Mouse (Mus musculus) B cell, adult 2 months (primary cell): ENCODE data around the gene Med12l.

Source experiments
- DNase-seq, 2 experiments: peaks; one replicate each; pipeline ENCODE4 v3.0.0; 2022

The Med12l gene

DNA sequence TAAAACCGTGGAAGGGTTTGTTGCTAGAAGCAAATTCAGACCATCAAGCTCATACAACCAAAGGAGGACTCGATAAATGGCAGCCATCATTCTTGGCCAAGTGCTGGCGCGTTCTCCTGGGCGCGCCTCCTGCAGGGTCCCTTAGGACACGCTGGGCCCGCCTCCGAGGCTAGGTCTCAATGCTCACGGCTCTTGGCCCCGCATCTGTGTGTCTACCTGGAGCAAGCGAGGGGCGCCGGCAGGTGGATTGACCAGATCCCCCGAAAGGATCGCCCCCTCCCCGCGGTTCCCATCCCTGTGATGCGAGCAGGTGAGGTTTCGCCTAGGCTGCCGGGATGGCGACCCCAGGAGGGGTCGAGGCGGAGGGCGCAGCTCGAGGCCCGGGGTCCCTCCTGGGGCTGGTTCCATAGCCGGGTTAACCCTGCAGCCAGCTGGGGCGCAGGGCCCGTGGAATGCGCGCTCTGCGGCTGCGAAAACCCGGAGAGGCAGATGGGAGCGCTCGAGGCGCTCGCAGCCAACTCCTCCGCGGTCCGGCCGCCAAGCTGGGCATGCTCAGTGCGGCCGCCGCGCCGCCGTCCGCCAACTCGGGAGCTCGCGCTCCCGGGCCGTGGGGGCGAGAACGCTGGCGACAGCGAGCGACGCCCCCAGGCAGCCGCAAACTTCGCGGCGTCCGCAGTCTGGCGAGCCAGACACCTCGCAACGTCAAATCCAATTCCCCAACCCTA is at the start of gene Med12l:
Med12l (plus strand) TSS at position 555 of the 725 bp plus-strand sequence.
- peak in 1 of 2 experiments; percentile 26 for DNase-seq

DNA sequence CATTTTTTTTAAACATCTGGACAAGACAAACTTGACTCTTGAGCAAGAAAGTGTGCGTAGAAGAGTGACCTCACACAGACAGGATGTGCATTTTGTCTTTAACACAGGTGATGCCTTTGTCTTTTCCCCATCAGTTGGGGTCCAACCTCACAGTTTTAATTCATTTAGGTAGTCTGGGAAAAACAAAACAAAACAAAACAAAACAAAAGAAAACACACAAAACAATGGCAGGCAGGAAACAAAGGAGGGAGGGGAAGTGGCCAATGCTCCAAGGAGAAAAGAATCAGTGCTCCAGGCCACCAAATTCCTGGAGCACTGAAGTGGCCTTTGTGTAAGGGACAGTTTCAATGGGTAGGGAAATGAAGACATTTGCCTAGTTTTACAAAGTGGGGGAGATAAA is 44.5 kb upstream of the Med12l start:
- DNase-seq, result no peak

DNA sequence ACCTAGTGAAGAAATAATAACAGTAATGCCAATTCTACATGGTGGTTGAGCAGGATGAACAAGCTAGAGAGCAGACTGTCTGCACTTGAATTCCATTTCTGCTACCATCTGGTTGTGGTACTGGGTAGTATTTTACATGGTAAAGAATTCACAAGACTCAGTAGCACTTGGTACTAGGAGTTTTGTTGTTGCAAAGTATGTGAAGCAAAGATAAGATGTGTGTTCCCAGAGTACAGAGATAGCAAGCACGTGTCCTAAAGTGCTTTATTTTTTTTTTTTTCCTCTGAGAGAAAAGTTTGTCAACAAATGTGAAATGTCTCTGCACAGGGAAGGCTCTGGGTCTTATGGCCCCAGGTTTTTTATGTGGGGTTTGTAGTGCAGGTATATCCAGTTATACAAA is 28.2 kb upstream of the Med12l start:
- DNase-seq, result no peak

DNA sequence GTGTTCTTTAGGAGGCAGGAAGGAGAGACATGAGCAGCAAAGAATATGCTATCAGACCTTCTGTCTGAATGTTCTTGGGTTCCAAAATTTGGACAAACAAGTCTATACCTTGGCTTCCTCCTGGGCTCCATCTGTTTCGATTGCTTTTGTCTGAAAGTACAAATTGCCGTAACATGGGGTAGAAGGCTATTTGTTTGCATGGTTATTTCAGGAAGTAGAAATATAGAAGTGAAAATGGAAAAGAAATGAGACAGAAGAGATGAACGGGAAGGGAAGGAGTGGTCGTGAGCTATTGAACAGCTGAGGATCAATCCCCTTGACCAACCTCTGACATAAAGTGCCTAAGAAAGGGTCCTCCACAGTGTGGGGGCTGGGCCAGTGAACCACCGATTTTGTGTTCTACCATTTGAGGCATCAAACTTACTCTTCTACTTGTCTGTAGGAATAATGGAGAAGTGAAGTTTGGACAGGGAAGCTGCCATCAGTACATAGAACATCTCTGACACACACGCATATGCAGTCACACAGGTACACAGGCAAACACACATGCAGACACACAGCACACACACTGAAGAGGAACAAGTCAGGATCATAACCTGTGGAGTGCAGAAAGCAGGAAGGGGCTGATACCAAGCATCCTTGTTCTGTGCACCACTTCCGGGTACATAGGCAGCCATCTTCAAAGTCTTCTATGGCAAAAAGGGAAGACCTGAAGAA is 27.6 kb upstream of the Med12l start:
- DNase-seq, result peak in 1 of 2 experiments; percentile 12

DNA sequence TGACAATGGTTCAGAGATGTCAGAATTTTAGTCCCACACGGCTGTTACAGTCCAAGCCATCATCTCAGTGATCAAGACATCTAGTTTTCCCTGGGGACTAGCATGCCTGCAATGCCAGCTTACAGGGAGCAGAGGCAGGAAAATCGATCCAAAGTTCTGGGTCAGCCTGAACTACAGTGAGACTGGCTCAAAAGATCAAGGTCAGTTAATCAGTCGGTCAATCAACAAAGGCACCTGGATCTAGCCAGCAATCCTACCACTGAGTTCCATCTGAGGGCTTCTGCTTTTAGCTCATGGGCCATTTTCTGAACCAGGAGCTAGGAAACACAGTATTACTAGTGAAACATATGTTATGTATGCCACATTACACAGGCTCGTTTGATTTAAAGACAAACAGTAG is 25.0 kb upstream of the Med12l start:
- no peak for DNase-seq

DNA sequence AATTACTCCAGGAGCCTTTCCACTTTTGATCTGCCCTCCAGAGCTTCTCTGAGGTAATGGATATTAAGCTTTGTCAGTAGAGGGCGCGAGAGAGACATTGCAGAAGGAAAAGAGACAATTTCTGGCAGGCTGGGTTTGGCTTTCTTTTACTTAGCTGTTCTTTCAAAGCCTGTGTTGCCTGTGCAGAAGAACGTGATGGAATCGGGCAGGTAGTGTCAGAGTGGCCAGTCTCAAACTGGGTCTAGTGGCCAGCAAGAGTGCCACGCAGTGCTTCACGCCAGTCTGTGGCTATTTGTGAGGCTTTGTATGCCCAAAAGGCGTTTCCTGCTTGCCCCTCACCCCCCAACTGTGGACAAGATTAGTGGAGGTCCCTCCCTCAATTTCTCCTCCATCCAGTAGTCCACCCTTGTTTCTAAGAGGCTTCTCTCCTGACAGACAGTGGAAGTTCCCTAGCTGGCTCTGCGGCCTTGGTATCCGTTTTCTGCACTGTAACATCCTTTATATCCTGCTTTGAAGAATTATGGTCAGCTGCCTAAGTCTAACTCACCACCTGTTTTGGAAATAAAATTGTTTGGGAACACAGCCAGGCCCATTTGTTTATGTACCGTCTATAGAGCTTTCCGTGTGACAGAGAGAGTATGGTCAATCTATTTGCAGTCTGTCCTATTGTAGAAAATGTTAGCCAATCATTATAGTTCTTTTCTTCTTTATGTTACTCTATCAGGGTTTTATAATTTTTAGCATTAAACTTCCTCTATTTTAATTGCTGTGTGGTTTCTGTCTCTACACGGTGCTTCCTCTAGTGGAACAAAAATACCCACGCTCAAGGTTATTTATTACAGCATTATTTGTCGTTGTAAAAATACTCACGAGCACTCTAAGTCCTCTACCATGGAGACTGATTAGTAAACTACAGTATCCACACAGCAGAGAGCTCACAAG is 22.5 kb upstream of the Med12l start:
- peak; percentile 68 to 70 for DNase-seq

DNA sequence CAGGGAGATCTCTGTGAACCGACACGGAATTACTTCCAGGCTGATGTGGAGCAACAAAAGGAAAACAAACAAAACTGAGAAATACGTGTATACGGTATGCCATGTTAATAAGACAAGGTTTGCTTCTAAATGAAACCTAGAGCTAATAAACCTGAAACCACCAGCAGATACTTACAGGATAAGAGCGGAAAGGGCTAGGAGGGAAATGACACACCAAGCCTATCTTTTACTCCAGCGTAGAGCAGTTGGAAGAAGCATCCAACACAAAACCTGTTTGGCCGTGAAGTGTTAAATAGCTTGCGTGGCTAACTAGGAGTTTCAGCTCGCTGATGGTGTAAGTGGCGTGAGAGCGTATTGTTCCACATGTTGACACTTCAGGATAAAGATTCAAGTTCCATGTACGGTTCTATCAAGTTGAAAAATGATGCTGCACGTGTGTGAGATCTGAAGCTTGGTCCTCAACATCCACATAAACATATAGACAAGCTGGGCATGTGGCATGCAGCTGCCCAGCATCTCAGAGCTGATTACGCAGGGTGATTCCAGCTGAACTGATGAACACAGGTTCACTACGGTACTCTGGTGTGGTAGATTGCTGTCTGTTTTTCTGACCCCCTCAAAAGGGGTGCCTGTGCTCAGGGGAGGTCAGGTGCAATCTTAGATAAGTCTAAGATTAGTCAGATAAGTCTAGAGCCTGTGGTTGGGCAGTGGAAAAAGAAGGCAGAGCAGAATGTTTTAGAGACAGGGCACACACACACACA is 21.6 kb upstream of the Med12l start:
- DNase-seq, result no peak

DNA sequence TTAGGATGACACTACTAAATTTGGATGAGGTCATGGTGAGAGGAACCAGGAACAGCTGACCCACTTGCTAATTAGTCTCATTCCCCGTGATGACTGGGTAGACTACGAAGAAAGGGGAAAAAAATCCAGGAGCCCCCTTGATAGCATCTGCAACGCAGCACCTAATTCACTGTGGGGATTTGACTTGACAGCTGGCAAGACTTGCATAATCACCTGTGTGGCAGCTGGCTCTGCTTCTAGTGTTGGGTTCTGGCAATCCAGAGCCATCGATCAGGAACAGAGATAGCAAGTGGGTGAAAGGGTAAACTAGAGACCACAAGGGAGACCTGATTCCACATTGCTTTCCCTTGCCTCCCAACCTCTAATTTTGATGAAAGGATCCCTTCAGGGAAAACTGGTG is 19.8 kb upstream of the Med12l start:
- no peak for DNase-seq

DNA sequence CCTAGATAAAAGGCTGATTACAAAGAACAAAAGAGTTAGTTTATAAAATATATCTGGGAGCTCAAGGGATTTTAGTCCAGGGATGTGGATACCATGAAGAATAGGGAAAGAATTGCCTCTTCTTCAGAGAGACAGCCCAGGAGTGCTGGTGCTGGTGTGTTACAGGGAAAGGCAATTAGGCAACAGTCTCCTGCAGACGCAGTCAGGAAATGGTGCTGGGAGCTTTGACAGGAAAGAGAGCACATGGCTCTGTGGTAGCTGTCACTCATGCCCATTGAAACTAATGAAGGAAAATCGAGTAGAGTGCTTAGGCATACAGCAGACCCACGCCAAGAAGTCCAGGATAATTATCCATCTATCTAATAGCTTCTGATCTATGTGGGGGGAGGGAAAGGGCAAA is 16.3 kb upstream of the Med12l start:
- DNase-seq, result no peak

DNA sequence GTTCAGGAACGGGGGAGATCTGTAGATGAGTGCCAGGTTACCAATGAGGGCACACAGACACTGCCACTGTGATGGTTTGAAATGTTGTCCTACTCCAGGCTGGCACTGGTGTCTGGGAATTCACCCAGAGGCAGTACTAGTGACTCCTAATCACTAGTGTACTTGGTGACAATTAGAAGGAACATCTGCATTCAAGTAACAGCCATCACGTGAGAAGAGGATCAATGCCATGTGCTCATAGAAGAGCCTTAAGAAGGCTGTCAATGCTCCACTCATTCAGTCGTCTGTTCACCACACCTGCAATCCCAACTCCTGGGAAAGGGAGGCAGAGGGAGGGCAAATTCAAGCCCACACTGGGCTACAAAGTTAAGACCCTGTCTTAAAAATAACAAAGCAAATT is 15.1 kb upstream of the Med12l start:
- no peak for DNase-seq

DNA sequence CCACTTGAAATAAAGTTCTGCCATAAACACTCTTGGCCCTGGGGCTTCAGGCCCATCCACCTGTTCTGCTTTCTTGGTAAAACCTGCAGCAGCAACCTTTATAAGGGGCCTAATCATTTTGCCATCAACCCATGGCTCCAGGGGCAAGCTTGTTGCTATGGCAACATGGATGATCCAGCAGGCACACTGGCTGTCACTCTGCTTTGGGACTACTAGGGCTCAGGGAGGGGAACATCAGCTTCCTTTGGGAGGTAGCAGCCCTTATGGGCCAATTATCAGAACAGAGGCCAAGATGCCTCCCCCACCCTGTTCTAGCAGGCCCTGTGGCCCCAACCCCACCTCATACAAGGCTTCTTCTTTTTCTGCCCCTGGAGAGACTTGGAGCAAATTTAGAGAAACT is 13.5 kb upstream of the Med12l start:
- no peak for DNase-seq

DNA sequence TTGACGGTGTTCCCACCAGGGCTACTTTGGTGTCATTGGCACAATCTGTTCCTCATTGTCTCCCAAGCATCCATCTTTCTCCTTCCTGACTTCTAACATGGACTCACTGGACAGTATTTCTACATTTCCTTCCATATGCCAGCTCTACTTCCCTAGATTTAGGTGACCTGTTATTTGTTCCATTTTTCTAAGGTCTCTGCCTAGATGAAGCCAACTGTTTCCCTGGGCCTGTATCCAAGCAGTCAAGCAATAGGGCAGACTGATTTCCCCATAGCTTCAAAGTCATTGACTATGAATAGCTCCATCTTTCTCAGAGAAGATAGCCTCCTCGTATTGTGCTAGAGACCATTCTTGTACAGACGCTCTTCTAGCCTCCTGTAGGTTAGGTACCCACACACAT is 12.0 kb upstream of the Med12l start:
- no peak for DNase-seq

DNA sequence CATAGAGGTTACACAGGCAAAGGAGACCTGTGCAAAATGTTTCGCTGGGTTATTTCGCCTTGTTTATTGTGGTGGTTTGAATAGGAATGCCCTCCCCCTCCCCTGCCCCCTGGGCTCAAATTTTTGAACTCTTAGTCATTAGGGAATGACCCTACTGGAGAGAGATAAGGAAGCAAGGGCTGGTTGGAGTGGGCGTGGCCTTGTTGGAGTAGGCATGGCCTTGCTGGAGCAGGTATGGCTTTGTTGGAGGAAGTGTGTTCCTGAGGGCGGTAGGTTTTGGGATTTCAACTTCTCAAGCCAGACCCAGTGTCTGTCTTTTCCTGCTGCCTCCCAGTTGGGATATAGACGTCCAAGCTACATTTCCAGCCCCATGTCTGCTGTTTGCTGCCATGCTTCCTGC is 1.9 kb upstream of the Med12l start:
- DNase-seq, result no peak

DNA sequence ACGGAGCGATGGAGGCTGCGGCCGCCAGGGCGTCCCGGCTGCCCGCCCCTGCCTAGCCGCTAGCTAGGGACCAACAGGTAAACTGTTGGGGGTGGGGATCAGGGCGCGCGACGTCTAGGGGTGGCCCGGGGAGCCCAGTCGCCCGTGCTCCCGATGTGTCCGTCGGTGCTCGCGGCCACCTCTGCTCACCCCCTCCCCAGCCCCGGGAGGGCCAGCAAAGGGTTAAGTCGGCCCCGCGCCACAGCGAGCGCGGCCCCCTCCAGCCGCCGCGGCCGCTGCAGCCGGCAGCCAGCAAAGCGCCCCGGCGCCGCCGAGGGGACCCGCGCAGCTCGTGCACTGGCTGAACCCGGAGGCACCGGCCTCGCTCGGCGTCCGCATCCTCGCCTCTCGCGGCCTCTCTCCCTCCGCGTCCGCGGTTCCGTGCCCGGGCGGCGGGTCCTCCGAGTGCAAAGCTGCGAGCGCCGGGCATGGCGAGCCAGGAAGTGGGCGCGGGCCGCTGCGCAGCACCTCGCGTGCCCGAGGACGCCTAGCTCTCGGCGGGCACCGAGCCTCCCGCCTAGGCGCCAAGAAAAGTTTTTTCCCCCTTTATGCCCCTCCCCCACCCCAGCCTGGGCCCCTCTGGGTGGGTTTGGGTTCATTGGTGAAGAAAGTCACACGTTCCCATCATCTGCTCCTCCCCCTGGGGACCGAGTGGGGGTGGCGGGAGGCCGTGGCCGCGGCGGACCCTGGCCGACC is 538 bp downstream of the Med12l start:
- DNase-seq, result peak; percentile 19 to 38

DNA sequence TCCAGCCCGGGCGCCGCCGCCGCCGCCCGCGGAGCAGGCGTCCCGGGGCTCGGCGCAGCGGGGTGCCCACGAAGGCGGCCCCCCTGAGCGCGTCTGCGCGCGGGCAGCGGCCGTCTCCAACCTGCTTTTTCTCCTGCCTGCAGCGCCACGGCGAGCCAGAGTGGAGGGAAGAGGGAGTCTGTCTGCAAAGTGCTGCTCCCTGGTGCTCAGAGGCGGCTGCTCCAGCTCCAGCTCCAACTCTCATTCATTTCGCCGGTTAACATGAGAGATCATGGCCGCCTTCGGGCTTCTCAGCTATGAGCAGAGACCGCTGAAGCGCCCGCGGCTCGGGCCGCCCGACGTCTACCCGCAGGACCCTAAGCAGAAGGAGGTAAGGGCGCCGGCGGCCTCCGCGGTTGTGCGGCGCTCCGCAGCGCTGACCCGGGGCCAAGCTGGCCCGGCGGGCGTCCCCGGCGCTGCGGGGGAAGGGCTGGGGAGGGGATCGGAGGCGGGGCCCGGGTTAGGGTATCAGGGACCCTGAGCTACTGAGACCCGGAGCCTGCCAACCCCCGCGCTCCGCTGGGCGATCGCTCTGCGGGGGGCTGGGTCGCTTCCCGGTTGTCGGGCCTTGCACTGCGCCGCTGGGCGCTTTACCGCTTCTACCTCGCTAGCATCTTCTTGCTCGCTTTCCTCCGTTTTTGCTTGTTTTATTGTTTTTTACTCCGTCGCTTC is 1.3 kb downstream of the Med12l start:
- DNase-seq, result peak; percentile 32 to 40

DNA sequence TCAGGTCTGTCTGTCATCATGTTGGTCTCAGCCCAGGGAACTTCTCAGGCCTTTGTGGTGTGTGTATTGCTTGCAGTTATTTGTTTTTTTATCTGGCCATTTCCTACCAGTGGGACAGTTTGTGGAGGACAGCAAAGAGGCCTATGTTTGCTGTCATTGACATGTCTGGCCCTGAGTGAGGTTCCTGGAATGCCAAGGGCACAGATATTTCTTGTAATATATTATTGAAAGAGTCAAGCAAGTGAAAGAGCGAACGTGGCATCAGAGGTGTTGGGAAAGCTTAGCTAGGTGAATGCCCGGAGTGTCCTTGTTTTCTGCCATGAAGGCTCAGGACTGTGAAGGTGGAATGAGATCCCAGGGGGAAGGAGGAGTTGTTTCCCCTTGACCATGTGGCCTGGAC is 4.7 kb downstream of the Med12l start:
- DNase-seq, result no peak

DNA sequence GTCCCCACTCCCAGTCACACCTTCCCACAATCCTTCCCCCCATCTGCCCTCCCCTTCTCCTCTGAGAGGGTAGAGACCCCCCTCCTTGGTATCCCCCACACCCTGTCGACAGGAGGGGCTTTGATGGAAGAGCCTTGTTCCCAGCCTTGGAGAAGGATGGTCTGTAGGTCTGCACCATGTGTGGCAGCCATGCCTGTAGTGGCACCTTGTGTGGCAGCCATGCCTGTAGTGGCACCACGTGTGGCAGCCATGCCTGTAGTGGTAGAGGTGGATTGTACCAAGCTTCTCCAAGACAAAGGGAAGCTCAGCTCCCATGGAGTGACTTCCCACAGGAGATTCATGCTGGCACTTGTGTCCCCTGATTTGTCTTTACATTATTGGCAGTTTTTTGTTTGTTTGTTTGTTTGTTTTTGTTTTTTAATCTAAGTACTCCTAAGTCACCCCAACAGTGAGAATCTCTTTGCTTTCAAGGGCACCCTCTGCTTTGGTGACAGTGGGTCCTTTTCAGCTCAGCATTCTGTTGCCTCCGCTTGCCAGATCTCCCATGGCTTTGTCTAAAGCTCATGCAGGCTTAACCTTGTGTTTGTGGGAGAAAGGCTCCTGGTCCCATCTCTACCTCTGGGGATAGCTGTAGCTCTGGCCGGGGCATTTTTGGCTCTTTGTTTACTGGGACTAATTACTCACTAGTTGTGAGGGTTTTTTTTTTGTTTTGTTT is 10.2 kb downstream of the Med12l start:
- DNase-seq, result no peak

DNA sequence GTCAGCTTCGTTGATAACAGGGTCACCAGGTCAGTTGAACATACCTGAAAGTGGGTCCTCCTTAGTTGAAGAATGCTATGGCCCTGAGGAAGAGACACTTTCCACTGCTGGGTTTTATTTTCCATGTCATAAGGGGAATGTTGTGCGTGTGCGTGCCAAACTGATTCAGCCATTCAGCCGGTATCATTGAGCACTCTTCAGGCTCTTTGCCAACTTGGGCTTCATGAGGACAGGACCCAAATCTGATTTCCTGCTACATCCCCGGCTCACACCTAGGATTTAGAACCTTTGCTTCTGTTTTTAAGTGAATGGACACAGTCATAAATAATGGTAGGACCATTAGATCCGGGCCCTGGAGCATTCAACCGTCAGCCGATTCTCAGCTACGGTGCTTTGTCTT is 10.9 kb downstream of the Med12l start:
- no peak for DNase-seq

DNA sequence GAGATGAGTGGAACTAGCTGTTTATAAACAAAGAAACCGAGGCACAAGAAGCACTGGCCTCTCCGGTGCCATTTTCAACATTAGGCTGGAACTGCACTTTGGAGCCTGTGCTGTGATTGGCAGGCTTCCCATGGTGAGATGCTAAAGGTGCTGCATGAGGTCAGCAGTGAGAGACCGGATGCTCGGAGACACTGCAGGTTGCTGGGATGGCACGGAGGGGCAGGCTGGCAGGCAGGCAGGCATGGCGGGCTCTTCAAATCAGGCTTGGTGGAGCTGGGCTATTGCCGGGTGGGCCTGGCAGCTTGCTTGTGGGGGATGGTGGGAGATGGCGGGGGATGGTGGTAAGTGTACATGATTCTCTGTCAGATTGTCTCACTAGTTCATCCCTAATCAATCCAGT is 15.6 kb downstream of the Med12l start:
- no peak for DNase-seq

DNA sequence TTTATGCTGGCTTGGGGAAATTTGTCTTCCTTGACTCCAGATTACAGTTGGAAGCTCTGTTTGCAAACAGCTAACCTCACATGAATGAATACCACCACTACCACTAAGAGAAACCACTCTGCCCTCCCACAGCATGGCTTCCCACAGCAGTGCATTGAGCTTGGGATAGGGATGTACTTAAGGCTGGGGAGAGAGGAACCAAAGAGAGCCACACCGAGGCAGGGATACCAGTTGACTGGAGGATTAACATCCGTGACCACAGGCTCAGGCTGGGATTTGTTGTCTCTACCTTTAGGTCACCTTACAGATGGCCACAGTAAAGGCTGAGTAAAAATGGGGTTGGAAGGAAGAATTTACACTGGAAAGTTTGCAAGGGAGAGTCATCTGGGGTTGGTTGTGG is 16.6 kb downstream of the Med12l start:
- DNase-seq, result no peak

DNA sequence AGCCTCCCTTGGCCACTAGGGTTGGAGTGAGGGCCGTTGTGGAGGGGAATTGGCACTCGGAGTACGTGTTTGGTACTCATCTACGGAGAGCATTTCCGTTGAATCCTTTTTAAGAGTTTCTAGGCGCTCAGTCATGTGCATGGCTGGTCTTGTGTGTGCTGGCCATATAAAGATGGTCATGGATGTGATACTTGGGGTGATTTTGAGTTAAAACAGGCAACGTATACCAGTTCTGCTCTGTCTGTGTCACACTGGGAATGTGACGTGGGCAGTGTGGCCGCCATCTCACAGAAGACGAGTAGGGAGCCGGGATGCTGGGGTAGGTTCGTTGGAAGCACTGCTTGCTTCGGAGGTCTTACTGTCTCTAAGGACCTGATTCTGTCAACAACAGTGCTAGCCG is 17.3 kb downstream of the Med12l start:
- DNase-seq, result no peak
